Mouse (Mus musculus) MEL-GATA-1-ER (cell line): ENCODE measurements around the gene Serpinh1.
"Not testable (repeated sequence)": the region's sequence is repeated elsewhere in the genome, so short reads cannot be mapped to it uniquely, and the experiment has no call there.

Source experiments
- DNase-seq: peaks from one replicate; pipeline ENCODE4 v3.0.0-alpha.2; 2012; ENCODE audit warnings: low read depth; ENCODE audit errors: extremely low read depth

The Serpinh1 gene

DNA sequence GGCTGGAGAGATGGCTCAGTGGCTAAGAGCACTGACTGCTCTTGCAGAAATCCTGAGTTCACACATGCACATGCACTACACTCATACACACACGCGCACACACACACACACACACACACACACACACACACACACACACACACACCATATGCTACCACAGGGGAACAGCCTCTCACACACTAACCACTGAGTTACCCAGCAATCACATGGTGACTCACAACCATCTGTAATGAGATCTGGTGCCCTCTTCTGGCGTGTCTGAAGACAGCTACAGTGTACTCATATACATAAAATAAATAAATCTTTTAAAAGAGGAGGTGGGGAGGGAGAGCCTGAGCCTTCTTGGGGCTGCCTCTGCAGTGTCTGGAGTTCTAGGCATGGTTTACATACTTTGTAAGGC, 21.3 kb upstream of the Serpinh1 start:
- DNase-seq, result not testable (repeated sequence)

DNA sequence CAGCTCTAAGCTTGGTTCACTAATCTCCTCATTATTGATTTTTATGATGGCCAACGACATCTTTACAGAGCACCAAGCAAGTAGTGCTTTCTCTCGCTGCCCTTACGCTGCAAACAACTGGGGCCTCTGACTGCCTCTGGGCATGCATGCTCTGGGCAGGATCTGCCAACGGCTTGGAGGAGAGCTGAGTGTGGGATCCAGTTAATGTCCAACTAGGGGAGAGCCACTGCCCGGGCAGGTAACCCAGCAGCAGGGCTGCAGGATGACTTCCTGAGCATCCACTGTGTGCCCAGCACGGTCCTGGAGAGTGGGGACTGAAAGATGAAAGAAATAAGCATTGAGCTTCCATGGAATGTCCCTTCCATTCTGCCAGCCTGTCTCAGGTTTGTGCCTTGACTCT, 13.7 kb upstream of the Serpinh1 start:
- DNase-seq, result no peak

DNA sequence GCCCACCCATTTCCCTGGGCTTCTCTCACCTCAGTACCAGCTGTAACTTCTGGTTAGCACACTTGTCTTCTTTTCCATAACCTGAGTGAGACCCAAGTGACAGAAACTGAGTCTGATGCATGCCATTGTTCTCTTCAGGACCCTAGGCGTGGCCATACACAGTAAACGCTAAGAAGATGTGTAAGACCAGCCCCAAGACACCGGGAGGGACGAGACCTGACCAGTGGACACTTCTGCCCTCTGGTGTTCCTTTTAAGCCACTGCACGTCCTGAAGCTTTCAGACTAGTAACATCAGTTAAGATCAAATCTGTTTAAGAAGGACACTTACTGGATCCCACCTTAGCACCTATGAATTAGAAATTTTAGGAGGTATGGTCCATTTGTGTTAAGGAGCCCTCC, 12.0 kb upstream of the Serpinh1 start:
- DNase-seq, result no peak

DNA sequence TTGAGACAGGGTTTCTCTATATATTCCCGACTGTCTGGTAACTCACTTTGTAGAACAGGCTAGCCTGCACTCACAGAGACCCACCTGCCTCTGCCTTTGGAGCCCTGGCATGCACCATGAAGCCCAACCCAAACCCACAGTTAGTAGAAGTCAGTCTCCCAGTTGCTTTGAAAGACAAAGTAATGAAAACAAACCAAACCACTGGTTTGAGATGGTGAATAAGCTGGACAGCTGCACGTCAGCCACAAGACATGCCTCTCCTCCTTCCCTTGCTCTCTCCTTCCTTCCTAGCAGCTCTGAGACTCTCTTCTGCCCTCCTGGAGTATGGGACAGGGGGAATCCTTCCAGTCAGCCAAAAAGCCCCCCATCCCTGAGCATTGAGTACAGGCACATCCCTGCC, 9.1 kb upstream of the Serpinh1 start:
- DNase-seq, result no peak

DNA sequence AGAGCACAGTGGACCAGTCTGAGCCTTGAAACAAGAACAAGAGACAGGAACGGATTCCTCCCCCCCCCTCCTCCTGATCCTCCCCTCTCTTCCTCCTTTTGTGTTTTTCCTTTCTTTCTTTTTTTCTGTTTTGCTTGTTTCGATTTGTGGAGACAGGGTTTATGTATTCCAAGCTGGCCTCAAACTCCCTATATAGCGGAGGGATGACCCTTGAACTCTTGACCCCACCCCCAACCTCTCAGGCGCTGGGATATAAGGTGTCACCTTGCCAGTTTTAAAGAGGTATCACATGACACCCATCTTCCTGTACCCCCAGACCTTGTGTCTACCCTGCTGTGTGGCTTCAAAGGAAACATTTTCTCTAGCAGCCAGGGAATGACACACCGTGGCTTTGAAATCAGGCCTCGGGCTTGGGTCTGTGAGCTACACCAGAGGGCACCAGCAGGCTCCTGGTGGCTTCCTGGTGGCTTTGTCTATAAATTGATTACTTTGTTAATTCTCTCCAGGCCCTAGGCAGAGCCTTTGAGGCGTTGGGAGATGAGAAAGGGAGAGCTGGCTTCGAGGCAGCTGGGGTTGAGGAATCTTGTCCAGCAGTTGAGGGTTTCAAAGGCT, 7.9 kb upstream of the Serpinh1 start:
- DNase-seq, result no peak

DNA sequence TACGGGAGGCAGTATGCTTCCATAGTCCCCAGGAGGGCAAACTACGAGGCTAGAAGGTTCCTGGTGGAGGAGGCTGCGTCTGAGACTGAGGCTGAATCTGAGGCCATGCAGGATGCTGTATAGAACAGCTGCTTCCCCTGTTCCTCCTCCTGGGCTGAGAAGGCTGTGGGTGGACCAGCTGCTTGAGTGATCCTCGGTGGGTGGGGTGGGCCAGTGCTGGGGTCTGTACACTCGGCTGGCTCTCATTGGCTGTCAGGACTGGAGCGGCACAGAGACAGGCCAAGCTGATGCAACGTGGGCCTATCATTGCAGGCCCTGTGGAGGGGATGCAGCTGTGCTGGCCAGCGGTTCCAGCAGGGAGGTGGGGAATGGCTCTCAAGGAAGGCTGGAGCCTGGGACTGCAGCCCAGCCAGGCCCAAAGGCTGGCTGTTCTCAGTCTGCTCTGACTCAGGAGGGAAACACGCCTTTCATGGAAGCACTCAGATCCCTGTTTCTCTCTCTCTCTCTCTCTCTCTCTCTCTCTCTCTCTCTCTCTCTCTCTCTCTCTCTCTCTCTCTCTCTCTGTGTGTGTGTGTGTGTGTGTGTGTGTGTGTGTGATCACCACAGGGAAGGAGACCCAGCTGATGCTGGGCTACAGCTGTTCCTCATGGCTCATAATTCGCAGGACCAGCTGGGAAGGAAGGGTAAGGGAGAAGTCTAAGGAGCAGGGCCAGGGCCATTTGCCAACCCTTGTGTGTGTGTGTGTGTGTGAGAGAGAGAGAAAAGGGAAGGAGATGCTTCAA, 7.2 kb upstream of the Serpinh1 start:
- DNase-seq, result no peak

DNA sequence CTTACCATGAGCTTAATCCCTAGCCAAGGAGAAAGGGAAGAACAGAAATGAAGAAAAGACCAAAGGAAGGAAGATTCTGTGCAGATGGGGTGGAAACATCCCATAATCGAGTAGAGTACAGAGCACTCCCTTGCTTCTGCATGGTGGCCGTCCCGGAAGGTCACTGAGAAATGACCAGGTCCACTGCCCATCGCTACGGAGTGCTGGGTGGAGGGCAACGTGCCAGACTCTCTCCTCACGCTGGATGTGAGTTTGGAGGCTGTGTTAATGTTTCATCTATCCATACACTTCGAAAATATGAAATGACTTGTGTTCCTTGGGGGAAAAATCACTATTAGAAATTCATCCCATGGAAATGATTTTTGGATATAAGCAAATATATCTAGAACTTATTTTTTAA, 5.3 kb upstream of the Serpinh1 start:
- DNase-seq, result no peak

DNA sequence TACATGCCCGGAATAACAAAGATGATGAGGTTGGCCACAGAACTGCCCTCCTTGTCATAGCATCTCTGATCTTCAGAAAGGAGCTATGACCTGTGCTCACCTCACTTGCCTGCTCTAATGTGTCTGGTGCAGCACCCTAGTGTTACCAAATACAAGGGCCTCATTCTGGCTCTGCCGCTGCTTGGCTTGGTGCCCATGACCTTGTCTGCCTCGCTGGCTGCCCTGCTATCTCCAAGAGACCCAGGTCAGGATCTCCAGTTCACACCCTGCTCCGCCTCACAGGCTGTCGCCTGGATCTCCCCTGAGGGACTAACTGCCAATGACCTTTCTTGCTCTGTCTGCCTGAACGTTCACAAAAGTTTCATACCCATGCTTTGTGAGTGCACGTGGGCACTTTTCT, 4.2 kb upstream of the Serpinh1 start:
- no peak for DNase-seq

DNA sequence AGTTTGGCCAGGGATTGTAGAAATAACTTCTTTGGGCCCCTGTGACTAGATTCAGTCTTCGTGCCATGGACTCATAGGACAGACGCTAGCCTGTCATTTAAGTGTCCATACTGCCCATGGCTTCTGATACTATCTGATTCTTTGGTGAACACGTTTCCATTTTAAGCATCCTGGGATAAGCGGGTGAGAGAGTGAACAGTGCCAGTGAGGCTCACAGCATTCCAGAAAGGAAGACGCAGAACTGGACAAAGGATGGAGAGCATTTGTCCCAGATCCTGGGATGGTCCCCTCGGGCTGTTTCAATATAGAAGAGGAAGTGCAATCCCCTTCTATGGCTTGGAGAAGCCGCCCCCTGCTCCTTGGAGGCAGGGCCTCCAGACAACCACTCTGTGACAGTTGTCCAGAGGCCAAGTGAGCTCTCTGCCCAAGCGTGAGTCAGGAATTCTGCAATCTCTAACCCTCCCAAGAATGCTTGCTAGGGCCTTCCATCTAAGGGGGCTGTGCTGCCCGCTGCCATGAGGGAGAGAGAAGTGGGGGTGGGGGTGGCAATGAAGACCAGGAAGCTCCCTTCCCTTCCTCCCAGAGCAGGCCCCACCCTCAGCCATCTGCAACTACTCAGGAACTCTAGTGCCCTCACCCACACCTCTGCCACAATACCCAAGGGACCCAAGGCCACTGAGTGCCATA, 3.3 kb upstream of the Serpinh1 start:
- no peak for DNase-seq

DNA sequence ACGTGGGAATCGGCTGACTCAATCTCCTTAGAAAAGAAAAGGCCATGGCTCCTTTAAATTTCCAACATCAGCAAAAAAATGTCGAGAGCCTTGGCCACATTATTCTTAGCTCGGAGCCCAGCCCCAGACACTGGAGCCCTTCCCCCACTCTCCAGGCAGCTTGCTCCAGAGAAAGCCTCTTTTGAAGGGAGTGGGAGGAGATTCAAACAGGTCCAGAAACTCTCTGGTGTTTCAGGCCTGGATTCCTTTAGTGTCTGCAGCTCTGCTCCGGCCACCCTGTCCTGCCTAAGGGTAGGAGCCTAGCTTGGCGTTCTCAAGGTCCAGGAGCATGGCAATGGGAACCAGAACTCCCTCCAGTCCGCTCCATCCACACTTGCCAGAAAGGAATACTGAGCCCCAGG, 2.7 kb upstream of the Serpinh1 start:
- DNase-seq, result no peak

DNA sequence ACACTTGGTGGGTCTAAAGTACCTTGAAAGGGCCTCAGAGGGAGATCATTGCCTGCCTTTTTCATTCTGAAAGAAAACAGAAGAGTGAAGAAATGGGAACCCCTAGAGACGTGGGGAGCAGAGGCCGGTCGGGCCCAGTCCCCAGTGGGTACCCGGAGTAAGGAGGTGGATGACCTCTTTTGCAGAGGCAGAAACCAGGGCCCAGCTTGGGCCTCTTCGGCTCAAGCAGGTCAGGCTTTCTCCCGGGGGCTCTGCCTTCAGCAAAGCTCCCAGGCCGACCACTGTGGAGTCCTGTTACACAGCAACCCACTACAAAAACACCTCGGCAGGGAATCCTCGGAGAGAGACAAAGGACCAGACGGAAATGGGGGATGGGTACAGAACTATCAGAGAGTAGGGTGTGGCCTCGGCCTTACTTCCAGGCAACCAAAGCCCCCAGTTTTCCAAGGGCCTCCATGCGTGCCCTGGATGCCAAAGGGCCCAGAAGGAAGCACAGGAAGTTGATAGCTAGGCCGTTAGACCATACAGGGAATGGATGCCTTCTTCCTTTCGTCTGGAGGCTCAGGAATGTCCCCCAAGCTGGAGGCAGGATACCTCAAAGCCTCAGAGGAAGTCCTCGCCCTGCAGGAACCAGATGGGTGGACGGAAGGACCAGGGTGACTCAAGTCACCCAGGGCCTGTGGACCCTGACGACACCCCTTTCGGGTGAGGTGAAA, 1.1 kb downstream of the Serpinh1 start:
- no peak for DNase-seq

DNA sequence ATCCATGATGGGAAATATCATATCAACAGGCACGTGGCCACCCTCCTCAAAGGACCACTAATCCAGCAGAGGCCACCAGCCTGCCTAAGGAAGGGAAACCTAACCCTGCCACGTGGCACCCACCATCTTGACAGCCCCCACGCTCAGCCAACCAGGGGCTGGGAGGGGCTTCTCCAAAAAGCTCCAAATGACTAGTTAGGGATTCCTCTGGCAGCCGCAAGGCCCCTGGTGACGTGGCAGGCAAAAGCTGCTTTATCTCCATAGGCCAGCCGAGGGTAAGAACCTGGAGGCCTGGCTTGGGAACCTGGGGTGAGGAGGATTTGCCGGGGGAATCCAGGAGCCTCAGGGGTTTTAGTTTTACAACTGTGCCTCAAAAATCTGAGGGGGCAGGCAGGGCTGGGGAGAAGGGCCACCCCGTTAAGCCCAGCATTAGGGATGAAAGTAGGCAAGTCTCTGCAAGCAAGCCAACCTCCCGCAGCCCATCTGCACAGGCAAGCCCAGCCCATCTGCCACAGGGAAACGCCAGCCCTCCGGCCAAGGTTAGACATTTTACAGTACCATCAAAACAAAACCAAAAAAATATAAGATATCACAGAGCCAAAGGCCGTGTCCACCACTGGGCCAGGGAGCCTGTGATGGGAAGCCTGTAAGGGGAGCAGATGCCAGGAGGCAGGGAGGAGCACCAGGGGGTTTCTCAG, 1.8 kb downstream of the Serpinh1 start:
- DNase-seq, result no peak

DNA sequence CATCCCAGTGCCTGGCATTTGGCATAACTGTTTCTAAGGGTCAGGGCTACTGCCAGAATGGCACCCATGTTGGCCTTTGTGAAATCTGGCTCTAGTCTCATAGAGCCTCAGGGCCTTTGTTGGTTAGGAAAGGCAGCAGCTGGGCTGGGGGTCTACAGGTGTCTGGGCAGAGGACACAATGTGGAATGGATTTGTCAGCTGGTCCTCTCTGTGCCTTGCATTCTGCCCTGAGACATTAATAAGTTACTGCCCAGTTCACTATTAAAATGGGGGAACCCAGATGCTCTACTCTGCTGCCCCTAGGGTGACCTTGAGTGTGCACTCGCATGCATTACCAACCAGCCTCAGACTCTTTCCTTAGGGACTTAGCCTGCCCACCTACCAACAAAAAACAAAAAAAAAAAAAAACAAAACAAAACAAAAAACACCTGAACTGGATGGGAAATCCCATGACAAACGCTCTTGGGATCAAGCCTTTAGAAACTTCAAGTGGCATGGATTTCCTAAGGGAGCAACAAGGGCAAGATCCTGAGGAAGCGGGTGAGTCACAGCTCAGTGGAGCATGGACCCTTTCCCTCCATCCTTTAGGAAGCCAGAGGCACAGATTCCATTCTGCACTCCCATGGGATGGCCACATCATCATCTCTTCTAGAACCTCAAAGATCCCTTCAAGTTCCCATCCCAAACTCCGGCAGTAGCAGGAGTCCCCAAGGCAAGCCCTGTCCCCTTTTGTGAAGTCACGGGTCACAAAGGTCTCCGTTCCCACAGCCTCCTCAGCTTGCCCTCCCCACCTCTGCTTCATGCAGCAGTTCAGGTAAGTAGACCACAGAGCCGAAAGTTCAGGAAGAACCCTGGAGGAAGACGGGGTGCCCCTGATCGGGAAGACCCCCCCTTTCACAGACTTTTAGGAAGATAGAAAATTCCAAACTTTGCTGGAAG, 3.0 kb downstream of the Serpinh1 start:
- DNase-seq, result no peak

DNA sequence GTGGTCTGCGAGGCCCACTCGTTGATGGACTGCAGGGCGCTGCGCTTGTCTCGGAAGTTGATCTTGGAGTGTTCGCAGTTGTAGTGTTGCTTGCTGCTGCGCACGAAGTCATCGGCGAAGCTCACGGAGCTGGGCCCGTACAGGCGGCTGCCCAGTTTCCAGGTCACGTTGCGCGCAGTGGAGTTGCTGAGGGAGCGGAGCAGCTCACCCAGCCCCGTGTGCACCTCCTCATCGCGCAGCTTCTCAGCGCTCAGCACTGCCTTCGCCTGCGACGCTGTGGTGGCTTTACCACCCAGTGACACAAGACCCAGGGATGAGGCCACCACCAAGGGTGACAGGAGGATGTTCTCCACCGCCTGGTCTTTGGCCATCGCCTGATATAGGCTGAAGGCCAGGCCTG, 4.2 kb downstream of the Serpinh1 start:
- no peak for DNase-seq

DNA sequence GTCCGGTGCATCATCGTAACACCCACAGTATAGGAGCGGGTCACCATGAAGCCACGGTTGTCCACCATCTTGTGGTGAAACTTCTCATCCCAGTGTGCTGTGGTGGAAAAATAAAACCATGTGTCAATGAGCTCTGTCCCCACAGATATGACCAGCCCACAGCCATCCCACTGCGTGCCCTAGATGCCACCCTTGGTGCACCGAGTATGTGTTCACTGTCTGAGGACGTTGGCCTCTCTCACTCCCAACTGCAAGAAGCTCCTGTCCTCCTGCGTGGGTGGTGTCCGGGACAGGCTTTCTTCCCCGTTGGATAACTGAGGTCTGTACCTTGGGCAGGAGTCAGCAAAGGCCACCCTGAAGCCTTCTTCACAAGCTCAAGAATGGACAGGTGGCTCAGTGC, 5.8 kb downstream of the Serpinh1 start:
- DNase-seq, result no peak

DNA sequence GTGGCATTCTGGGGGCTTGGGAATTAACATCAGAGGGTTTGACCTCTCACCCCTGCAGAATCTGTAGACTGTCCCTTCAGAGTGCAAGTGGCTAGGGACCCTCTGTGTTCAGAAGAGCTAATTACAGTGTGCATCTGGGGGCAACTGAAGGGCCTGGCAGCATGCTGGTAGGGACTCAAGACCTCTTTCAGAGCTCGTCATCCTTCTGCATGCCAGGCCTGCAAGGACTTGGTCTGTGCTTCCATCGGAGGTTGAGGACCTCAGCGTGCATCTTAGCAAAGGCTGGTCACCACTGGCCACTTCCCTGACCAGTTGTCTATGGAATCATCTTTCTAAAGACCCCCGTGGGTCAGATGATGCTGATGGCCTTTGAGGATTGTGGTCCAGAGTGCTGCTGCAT, 9.5 kb downstream of the Serpinh1 start:
- no peak for DNase-seq

DNA sequence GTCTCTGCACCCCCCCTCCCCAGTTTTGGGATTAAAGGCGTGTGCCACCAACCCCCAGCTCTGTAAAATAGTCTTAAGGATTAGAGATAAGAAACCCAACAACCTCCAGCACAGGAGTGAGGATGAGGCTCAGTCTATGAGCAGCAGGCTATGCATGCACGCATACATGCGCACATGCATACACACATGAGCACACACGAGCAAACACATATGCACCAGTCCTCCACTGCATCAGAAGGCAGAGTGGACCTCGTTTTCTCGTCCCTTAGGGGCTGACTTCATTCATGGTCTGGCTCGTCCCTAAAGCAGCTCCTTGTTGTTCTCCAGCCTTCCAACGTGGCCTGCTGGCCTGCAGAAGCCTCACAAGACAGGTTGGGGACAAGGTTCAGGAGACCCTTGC, 12.3 kb downstream of the Serpinh1 start:
- DNase-seq, result no peak

DNA sequence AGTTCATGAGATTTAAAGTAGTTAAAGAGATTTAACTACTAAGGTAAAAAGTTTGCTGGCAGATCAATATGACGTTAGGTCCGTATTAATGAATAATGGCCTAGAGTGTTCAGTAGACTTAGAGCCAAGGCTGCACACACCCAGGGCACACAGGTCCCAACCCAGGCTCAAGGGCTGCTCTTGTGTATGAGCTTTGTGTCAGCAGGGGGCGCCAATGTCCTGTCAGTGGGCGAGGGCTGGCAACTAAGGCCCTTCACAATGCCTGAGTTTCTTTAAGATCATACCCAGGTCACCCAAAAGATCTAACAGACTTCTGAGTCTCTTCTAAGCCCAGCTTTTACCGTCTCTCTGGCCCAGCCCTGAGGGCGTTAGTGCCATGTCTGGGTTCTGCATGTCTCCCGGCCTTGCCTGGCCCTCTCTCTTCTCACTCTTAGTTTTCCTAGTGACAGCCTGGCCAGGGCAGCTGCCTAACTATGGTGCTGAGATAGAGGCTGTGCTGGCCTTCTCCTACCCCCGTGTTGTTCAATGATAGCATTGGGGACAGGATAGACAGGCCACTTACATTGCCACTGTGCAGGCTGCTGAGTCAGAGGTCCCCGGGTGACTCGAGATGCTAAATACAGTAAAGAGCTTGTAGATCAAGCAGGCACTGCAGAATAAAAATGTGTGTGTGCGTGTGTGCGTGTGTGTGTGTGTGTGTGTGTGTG, 20.1 kb downstream of the Serpinh1 start:
- DNase-seq, result peak; percentile 19

DNA sequence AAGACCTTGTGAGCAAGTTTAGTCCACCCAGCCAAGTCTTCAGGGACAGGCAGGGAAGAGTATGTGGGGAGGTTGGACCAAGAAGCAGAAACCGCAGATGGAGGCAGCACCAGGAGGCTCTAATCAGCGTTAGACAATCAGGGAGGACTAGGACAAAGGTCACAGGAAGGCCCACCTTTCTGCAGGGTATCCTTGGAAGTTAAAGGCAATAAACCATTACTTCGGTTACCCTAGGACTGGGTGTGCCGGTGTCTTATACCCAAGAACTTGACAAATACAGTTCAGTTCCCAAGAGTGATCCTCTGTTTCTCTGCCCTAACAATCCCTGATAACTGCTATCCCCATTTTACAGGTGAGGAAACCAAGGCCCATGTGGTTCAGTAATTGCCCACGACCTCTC, 23.0 kb downstream of the Serpinh1 start:
- DNase-seq, result no peak

DNA sequence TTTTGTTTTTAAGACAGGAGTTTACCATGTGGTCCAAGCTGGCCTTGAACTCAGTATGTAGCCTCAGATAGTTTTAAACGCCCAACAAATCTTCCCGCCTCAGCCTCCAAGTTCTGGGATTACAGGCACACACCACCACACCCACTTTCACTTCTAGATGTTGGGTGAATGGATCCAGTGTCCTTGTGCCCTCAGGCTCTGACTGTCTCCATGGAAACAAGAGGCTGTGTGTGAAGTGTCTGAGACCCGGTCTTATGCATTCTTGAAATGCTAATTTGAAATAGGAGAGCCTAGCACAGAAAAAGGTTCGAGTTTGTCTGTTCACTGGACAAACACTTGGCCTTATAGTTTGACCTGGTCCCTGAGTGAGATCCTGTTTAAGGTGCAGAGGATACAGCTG, 24.2 kb downstream of the Serpinh1 start:
- no peak for DNase-seq
